Comparison of ENCODE assay signal across 16 mouse cellular contexts in genomic region chr4:154640443-154641295, GRCm38 (mm10). TPM values are rescaled to one million over a fixed set of nuclear protein-coding genes. Genes with fewer than 3 reads are reported as not detected.
DNase-seq lines count a peak whose midpoint lies in the region; ATAC-seq and TF ChIP-seq lines count a peak whose summit lies in the region.
"Had no signal": no experiment of that assay in that cellular context is flagged by ENCODE, and none has a peak within 500 bp of the region (broad histone marks: within the 10 kb centered on the region; RNA-seq: fewer than 3 reads in every experiment).

No protein-coding gene starts in this region.

- no peak for TF ChIP-seq CTCF in heart, adult 2 months (IDR thresholded peaks at IDR 0.05)
- TF ChIP-seq CTCF in stomach, postnatal 0 days (IDR thresholded peaks at IDR 0.05; ENCODE audit: low read depth): no peak

- no peaks in the 10 kb centered on the region for H3K9me3 ChIP-seq in heart, embryonic 15.5 days (replicated peaks)
- H3K9me3 ChIP-seq in midbrain, embryonic 10.5 days (replicated peaks): no peaks in the 10 kb centered on the region
- H3K9me3 ChIP-seq in midbrain, embryonic 15.5 days: 0 out of 2 replicates have a peak, but pooled peaks cover 2% of the 10 kb centered on the region
- H3K9me3 ChIP-seq in forebrain, embryonic 12.5 days: 0 out of 2 replicates have a peak, but pooled peaks cover 4% of the 10 kb centered on the region
- H3K9me3 ChIP-seq in limb, embryonic 14.5 days (ENCODE audit: control insufficient read depth, low read length): no peaks in the 10 kb centered on the region
- H3K9me3 ChIP-seq in stomach, postnatal 0 days (ENCODE audit: control insufficient read depth, low read length): no peaks in the 10 kb centered on the region
- H3K9me3 ChIP-seq: liver, embryonic 13.5 days; megakaryocyte, embryonic 14.5 days had no signal

- no peaks in the 10 kb centered on the region for H3K36me3 ChIP-seq in heart, embryonic 15.5 days
- no peaks in the 10 kb centered on the region for H3K36me3 ChIP-seq in heart, adult 2 months (ENCODE audit: control insufficient read depth, insufficient read depth, low read length)
- no peaks in the 10 kb centered on the region for H3K36me3 ChIP-seq in midbrain, embryonic 10.5 days
- no peaks in the 10 kb centered on the region for H3K36me3 ChIP-seq in midbrain, embryonic 15.5 days (replicated peaks)
- no peaks in the 10 kb centered on the region; the same call in 1 of the 2 replicates for H3K36me3 ChIP-seq in forebrain, embryonic 12.5 days (replicated peaks)
- no peaks in the 10 kb centered on the region for H3K36me3 ChIP-seq in limb, embryonic 14.5 days (ENCODE audit: control insufficient read depth, insufficient read depth, low read length)
- no peaks in the 10 kb centered on the region for H3K36me3 ChIP-seq in stomach, postnatal 0 days (ENCODE audit: control insufficient read depth, insufficient read depth, low read length)
- H3K36me3 ChIP-seq: liver, embryonic 13.5 days had no signal

- H3K9ac ChIP-seq in heart, embryonic 15.5 days: no peak overlapping the region
- no peak overlapping the region for H3K9ac ChIP-seq in heart, adult 2 months (ENCODE audit: low read depth, low read length)
- no peak overlapping the region for H3K9ac ChIP-seq in midbrain, embryonic 15.5 days
- H3K9ac ChIP-seq in forebrain, embryonic 12.5 days: peak overlapping the region; percentile 21
- H3K9ac ChIP-seq in limb, embryonic 14.5 days (ENCODE audit: low read depth, low read length, severe bottlenecking): peak overlapping the region; percentile 89
- H3K9ac ChIP-seq in stomach, postnatal 0 days (ENCODE audit: low read length): no peak overlapping the region
- H3K9ac ChIP-seq: liver, embryonic 13.5 days had no signal

- H3K27me3 ChIP-seq in heart, embryonic 15.5 days: peaks cover 79% of the 10 kb centered on the region
- peaks cover 4% of the 10 kb centered on the region for H3K27me3 ChIP-seq in heart, adult 2 months (ENCODE audit: control insufficient read depth, insufficient read depth, low read length)
- H3K27me3 ChIP-seq in midbrain, embryonic 10.5 days (ENCODE audit: low read depth, poor library complexity, severe bottlenecking): peaks cover 99% of the 10 kb centered on the region
- peaks cover 76% of the 10 kb centered on the region for H3K27me3 ChIP-seq in midbrain, embryonic 15.5 days (replicated peaks)
- H3K27me3 ChIP-seq in forebrain, embryonic 12.5 days: peaks cover 87% of the 10 kb centered on the region
- peaks cover 28% of the 10 kb centered on the region; the same call in 1 of the 2 replicates for H3K27me3 ChIP-seq in limb, embryonic 14.5 days (ENCODE audit: control insufficient read depth, insufficient read depth, low read length)
- peaks cover 3% of the 10 kb centered on the region; the same call in 1 of the 2 replicates for H3K27me3 ChIP-seq in stomach, postnatal 0 days (ENCODE audit: control insufficient read depth, insufficient read depth, low read length)

- peak overlapping the region; percentile 48; the same call in 1 of the 2 replicates for H3K4me2 ChIP-seq in heart, embryonic 15.5 days
- H3K4me2 ChIP-seq in midbrain, embryonic 15.5 days: no peak overlapping the region
- H3K4me2 ChIP-seq in forebrain, embryonic 12.5 days: peak overlapping the region; percentile 90
- H3K4me2 ChIP-seq in limb, embryonic 14.5 days (replicated peaks; ENCODE audit: low read depth, low read length, severe bottlenecking): peak overlapping the region; percentile 89
- no peak overlapping the region for H3K4me2 ChIP-seq in stomach, postnatal 0 days (replicated peaks; ENCODE audit: low read depth)
- H3K4me2 ChIP-seq: liver, embryonic 13.5 days had no signal

- H3K79me2 ChIP-seq in heart, adult 2 months (replicated peaks; ENCODE audit: control insufficient read depth, insufficient read depth, low read length): no peaks in the 10 kb centered on the region

- no peak for TF ChIP-seq POLR2A in heart, adult 2 months (IDR thresholded peaks at IDR 0.05; ENCODE audit: insufficient read depth, low read depth, low read length)
- no peak for TF ChIP-seq POLR2A in limb, embryonic 14.5 days (IDR thresholded peaks at IDR 0.05; ENCODE audit: borderline replicate concordance, extremely low read depth, insufficient read depth, insufficient read length)

- intact Hi-C loops in heart, adult 2 months (cut with DNase I): loop anchor here (1.0 kb wide), 1 partner anchor 34 kb away; no protein-coding TSS in a partner anchor

- 29% methylated on average over 20 of the region's 20 CpGs for WGBS in heart, embryonic 15.5 days
- WGBS in heart, adult 2 months: 36% methylated on average over 20 of the region's 20 CpGs
- WGBS in midbrain, embryonic 10.5 days: 1% methylated on average over 20 of the region's 20 CpGs
- 4% methylated on average over 20 of the region's 20 CpGs for WGBS in midbrain, embryonic 15.5 days
- WGBS in forebrain, embryonic 12.5 days: 6% methylated on average over 20 of the region's 20 CpGs
- 4% methylated on average over 20 of the region's 20 CpGs for whole genome bisulfite sequencing in limb, embryonic 14.5 days
- 26% methylated on average over 20 of the region's 20 CpGs for WGBS in stomach, postnatal 0 days

- TF ChIP-seq EP300 in heart, adult 2 months (IDR thresholded peaks at IDR 0.05; ENCODE audit: insufficient read depth, low read depth, low read length): no peak
- no peak for TF ChIP-seq EP300 in stomach, postnatal 0 days (optimal IDR thresholded peaks at IDR 0.05)

- H3K4me3 ChIP-seq in heart, embryonic 15.5 days: no peak overlapping the region
- no peak overlapping the region for H3K4me3 ChIP-seq in heart, adult 2 months
- peak overlapping the region; percentile 28; the same call in 1 of the 2 replicates for H3K4me3 ChIP-seq in midbrain, embryonic 10.5 days
- H3K4me3 ChIP-seq in midbrain, embryonic 15.5 days: no peak overlapping the region
- H3K4me3 ChIP-seq in forebrain, embryonic 12.5 days (replicated peaks): peak overlapping the region; percentile 79
- H3K4me3 ChIP-seq in limb, embryonic 14.5 days (replicated peaks; ENCODE audit: low read length): peak overlapping the region; percentile 77
- H3K4me3 ChIP-seq in stomach, postnatal 0 days (ENCODE audit: low read depth, low read length): no peak overlapping the region
- H3K4me3 ChIP-seq: liver, embryonic 13.5 days; megakaryocyte, embryonic 14.5 days had no signal

- no peak for ATAC-seq in heart, embryonic 15.5 days (replicated peaks; ENCODE audit: insufficient number of reproducible peaks, insufficient read depth, low FRiP score, low read depth)
- no peak for ATAC-seq in midbrain, embryonic 15.5 days (replicated peaks)
- ATAC-seq in forebrain, embryonic 12.5 days (ENCODE audit: low FRiP score): no peak
- no peak for ATAC-seq in limb, embryonic 14.5 days (ENCODE audit: low FRiP score, low read depth)
- ATAC-seq in stomach, postnatal 0 days (ENCODE audit: low FRiP score, low TSS enrichment): no peak
- ATAC-seq: CD4-positive, CD25-positive, alpha-beta regulatory T cell, adult 4 months had no signal

- DNase-seq in heart, adult 2 months: no peak
- DNase-seq in midbrain, embryonic 10.5 days (ENCODE audit: low spot score): peak; percentile 41
- peak; percentile 5 for DNase-seq in limb, embryonic 14.5 days (ENCODE audit: low spot score)
- no peak for DNase-seq in thymus, postnatal 25 days
- DNase-seq in stomach, postnatal 0 days (ENCODE audit: low spot score): no peak
- DNase-seq: cerebellum, adult 8-10 months; heart, postnatal 36 days; liver, embryonic 13.5 days; thymus, adult 2 months had no signal

- H3K27ac ChIP-seq in heart, embryonic 15.5 days: no peak overlapping the region
- no peak overlapping the region for H3K27ac ChIP-seq in heart, adult 2 months
- H3K27ac ChIP-seq in midbrain, embryonic 10.5 days (replicated peaks): no peak overlapping the region
- H3K27ac ChIP-seq in midbrain, embryonic 15.5 days: no peak overlapping the region
- no peak overlapping the region for H3K27ac ChIP-seq in forebrain, embryonic 12.5 days
- H3K27ac ChIP-seq in limb, embryonic 14.5 days (replicated peaks; ENCODE audit: low read depth, low read length): peak overlapping the region; percentile 97
- H3K27ac ChIP-seq in stomach, postnatal 0 days (replicated peaks): no peak overlapping the region
- H3K27ac ChIP-seq: liver, embryonic 13.5 days had no signal

- H3K4me1 ChIP-seq in heart, embryonic 15.5 days (replicated peaks): peaks cover 26% of the 10 kb centered on the region
- 0 out of 2 replicates have a peak, but pooled peaks cover 2% of the 10 kb centered on the region for H3K4me1 ChIP-seq in heart, adult 2 months (ENCODE audit: control insufficient read depth, insufficient read depth, low read length)
- H3K4me1 ChIP-seq in midbrain, embryonic 10.5 days: peaks cover 65% of the 10 kb centered on the region
- peaks cover 29% of the 10 kb centered on the region for H3K4me1 ChIP-seq in midbrain, embryonic 15.5 days
- peaks cover 59% of the 10 kb centered on the region for H3K4me1 ChIP-seq in forebrain, embryonic 12.5 days
- peaks cover 38% of the 10 kb centered on the region for H3K4me1 ChIP-seq in limb, embryonic 14.5 days (ENCODE audit: control insufficient read depth, insufficient read depth, low read length)
- H3K4me1 ChIP-seq in stomach, postnatal 0 days (replicated peaks; ENCODE audit: control insufficient read depth, insufficient read depth): no peaks in the 10 kb centered on the region

RNA-seq across cellular contexts. Expression of gene Prdm16, which starts 4.0 kb away (rescaled TPM):
- 18.6 and 20.9 TPM in 2 replicates for polyA plus RNA-seq in heart, embryonic 15.5 days (2015; fragmentation: Nextera tagmentation; extraction: Ambion mirVana)
- total RNA-seq in heart, adult 2 months (2021): 10 to 100 TPM; 16.8 to 18.1 TPM
- 7.6 and 10.8 TPM in 2 replicates for polyA plus RNA-seq in heart, adult 2 months (2012; rRNA removed)
- polyA plus RNA-seq in midbrain, embryonic 10.5 days (2016; fragmentation: Nextera tagmentation; extraction: Ambion mirVana): 12.5 and 14.1 TPM in 2 replicates
- 11.2 and 11.5 TPM in 2 replicates for polyA plus RNA-seq in midbrain, embryonic 15.5 days (2015; fragmentation: Nextera tagmentation; extraction: Ambion mirVana)
- 40.5 and 49.4 TPM in 2 replicates for polyA plus RNA-seq in forebrain, embryonic 12.5 days (2016; fragmentation: Nextera tagmentation; extraction: Ambion mirVana)
- 11.7 and 15.3 TPM in 2 replicates for polyA plus RNA-seq in limb, embryonic 14.5 days (2012; rRNA removed)
- 25.6 and 40.0 TPM in 2 replicates for polyA plus RNA-seq in limb, embryonic 14.5 days (2014; fragmentation: Nextera tagmentation; extraction: Ambion mirVana)
- polyA plus RNA-seq in stomach, postnatal 0 days (2015; fragmentation: Nextera tagmentation; extraction: Ambion mirVana): 15.6 and 18.5 TPM in 2 replicates

RNA-seq across cellular contexts. Expression of gene Actrt2, which starts 27.0 kb away (rescaled TPM):
- not detected in 2 replicates for polyA plus RNA-seq in heart, embryonic 15.5 days (2015; fragmentation: Nextera tagmentation; extraction: Ambion mirVana)
- total RNA-seq in heart, adult 2 months (2021): not detected
- polyA plus RNA-seq in heart, adult 2 months (2012; rRNA removed): 0.18 and 0.47 TPM in 2 replicates
- polyA plus RNA-seq in midbrain, embryonic 10.5 days (2016; fragmentation: Nextera tagmentation; extraction: Ambion mirVana): not detected in 2 replicates
- polyA plus RNA-seq in midbrain, embryonic 15.5 days (2015; fragmentation: Nextera tagmentation; extraction: Ambion mirVana): not detected in 2 replicates
- polyA plus RNA-seq in forebrain, embryonic 12.5 days (2016; fragmentation: Nextera tagmentation; extraction: Ambion mirVana): not detected in 2 replicates
- polyA plus RNA-seq in limb, embryonic 14.5 days (2012; rRNA removed): not detected in 2 replicates
- not detected in 2 replicates for polyA plus RNA-seq in limb, embryonic 14.5 days (2014; fragmentation: Nextera tagmentation; extraction: Ambion mirVana)
- not detected in 2 replicates for polyA plus RNA-seq in stomach, postnatal 0 days (2015; fragmentation: Nextera tagmentation; extraction: Ambion mirVana)
- total RNA-seq: adrenal gland, postnatal 4 days; heart, postnatal 36 days had no signal
- polyA plus RNA-seq: CD4-positive, CD25-positive, alpha-beta regulatory T cell, adult 4 months; liver, embryonic 13.5 days; spleen, adult 2 months had no signal

Comparison
In these comparisons a context has a peak if more than half of its experiments do, and no peak if none do; other contexts are left out.
1. H3K4me3 ChIP-seq: peak in midbrain, embryonic 10.5 days (single experiment), forebrain, embryonic 12.5 days (single experiment) and limb, embryonic 14.5 days (single experiment); none in heart, embryonic 15.5 days (single experiment), heart, adult 2 months (single experiment), midbrain, embryonic 15.5 days (single experiment) and stomach, postnatal 0 days (single experiment).
2. H3K4me2 ChIP-seq: peak in heart, embryonic 15.5 days (single experiment), forebrain, embryonic 12.5 days (single experiment) and limb, embryonic 14.5 days (single experiment); none in midbrain, embryonic 15.5 days (single experiment) and stomach, postnatal 0 days (single experiment).
3. H3K9ac ChIP-seq: peak in forebrain, embryonic 12.5 days (single experiment) and limb, embryonic 14.5 days (single experiment); none in heart, embryonic 15.5 days (single experiment), heart, adult 2 months (single experiment), midbrain, embryonic 15.5 days (single experiment) and stomach, postnatal 0 days (single experiment).
4. DNase-seq: peak in midbrain, embryonic 10.5 days (single experiment) and limb, embryonic 14.5 days (single experiment); none in heart, adult 2 months (0 of 2), thymus, postnatal 25 days (single experiment) and stomach, postnatal 0 days (single experiment).